Mouse (Mus musculus): ENCODE results near the gene Glrp1.
A peak's percentile ranks its signal among the peaks of the same experiment; 100 is the strongest.

Glrp1 gene

DNA sequence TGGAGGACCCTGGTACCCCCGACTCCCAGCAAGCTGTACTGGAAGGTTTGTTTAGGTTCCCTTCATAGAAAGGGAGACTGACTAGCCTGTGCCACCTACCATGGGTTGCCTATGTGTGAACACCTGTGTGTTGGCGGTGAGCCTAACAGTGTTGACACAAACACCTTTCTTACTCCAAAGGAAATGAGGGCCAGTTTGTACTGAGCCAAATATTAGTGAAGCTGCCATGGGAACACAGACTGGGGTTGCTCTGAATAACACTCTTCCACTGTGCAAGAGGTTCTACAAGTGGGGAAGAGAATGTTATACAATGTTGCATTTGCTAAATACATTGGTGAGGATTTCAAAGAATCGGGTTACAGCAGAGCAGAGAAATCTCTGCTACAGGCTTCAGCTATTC, 46.6 kb downstream of the Glrp1 start:
- no peak for DNase-seq (ENCODE audit: low read depth, low spot score)

DNA sequence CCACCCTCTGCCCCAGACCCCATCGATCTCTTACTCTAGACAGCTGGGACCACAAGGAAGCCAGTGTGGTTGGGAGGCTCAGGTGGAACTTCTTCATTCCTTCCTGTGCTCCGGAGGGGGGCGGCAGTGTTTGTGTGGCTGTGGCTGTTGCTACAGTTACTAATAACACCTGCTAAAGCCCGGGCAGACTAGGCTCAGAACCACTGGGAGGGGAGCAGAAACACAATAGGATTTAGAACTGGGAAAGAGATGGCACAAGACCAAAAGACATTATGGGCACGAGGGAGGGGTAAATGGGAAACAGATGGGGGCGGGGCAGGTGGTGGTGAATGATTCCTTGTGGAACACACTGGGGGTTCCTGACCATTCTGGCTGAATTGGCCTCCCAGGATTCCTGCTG, 47.4 kb downstream of the Glrp1 start:
- DNase-seq (ENCODE audit: low read depth, low spot score), result no peak

DNA sequence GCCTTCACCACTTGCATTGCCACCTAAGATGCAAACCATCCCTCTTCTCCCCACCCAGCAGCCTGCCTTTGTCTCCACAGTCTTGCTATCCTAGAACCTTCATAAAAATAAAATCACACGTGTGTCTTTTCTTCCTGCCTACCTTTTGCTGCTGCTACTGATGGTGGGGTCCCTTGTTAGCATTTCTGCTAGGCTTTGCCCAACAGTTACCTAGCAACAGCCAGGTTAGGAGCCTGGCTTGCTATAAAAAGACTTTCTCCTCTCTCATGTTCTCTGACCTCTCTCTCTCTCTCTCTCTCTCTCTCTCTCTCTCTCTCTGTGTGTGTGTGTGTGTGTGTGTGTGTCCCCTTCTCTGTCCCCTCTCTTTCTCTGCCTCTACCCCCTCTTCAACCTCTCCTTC, 48.8 kb downstream of the Glrp1 start:
- DNase-seq (ENCODE audit: low read depth, low spot score), result no peak

DNA sequence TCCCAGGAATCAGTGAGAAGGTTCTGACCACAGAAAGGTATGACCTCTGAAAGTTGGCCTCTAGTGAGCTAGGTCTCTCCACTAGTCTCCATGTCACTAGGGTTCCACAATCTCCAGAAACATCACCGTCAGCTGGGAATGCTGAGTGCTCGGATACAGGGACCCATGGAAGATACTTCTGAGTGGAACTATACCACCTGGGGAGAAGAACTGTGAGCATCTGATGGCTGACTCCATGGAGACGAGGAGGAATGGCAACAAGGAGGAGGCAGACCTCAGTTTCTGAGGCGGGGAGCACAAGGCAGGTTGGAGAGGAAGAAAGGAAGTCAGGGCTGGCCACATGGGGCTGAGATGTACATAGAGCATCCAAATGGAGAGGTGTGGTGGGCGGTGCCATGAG, 50.2 kb downstream of the Glrp1 start:
- no peak for DNase-seq (ENCODE audit: low read depth, low spot score)

DNA sequence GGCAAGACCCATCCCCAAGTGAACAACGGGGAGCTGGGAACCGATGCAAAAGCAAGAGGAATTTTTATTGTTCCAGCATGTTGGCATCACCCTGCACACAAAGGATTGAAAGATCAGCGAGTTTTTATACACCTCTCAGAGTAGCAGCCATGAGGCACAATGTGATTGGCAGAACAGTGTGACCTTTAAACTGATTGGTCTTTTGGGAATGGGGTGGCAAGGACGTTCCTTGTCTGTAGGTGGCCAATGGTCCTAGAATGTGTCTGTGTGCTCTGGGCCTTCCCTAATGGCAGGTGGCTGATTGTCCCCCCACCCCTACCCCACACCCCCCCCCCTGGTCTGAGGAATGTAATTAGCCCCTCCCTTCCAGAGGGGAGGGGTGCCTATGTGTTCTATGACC, 50.7 kb downstream of the Glrp1 start:
- DNase-seq (ENCODE audit: low read depth, low spot score), result no peak

DNA sequence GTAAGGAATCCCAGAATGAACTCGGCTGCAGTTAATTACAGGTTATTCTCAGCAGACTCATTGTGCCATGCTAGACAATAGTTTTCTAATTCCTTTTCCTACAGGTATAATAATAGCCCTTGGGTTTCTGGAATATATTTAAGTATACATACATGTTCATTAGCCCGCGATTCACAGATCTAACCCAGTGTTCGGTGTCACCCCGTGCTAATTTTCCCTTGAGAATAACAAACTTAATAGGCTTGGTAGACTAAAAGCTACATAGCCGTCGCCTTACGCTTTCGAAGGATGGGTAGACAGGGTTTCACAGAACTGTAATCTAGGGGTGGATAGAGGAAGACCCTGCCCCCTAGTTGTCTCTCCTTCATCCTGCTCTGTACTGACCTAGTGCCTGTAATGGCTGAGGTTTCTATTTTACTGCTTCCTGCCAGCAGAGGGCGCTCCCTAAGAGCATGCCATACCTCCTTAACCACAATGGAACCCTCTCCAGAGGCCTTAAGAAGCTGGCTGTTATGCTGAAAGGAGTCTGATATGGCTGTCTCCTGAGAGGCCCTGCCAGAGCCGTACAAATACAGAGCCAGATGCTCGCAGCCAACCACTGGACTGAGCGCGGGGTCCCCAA, 53.3 kb downstream of the Glrp1 start:
- peak; percentile 85 for DNase-seq (ENCODE audit: low read depth, low spot score)

DNA sequence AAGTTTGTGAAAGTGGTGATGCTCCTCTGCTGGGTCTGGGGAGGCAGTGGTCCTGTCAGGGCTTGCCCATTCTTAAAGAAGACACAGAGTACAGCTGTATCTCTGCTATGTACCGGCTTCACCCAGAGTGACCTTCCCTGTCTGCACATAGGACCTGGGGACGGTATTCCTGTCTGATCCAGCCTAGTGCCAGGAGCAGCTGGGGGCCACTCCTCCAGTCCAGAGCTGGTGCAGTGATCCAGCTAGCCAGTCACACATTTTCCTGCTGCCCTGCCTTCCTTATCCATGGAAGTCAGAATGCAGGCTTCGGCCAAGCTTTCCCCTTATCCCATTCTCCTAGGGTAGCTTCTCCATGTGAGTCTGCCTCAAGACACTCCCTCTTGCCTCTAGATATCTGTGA, 54.1 kb downstream of the Glrp1 start:
- DNase-seq (ENCODE audit: low read depth, low spot score), result no peak

DNA sequence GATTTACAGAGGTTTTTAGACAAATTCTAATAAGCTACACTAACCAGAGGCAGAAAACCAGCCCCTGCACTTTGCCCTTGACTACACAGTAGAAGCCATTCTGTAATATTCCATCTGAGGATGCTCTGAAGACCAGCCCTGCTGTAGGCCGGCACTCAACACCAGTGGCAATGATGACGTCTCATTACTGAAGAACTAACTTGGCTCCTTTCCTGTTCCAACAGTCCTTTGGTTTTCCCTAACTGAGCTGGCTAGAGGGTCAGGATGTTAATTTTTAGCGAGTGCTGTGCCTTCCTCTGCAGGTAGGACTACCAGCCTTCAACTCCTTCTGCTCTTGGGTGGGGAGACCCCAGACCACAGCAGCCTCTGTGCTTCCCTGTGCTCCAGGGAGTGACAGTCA, 55.2 kb downstream of the Glrp1 start:
- no peak for DNase-seq (ENCODE audit: low read depth, low spot score)

DNA sequence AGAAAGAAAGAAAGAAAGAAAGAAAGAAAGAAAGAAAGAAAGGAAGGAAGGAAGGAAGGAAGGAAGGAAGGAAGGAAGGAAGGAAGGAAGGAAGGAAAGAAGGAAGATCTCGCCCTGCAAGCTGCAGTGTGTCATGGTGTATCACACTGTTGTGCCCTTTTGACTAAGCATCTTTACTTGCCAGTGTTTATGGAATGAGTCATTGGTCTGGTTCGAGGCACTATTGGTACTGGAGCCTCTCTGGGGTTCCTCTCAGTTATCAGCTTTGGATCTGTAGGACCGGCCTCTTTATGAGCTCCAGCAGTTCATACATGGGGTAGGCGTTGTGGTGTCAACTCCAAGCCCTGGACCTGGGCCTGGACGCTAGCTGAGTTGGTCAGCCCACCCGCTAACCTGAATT, 57.7 kb downstream of the Glrp1 start:
- DNase-seq (ENCODE audit: low read depth, low spot score), result no peak

DNA sequence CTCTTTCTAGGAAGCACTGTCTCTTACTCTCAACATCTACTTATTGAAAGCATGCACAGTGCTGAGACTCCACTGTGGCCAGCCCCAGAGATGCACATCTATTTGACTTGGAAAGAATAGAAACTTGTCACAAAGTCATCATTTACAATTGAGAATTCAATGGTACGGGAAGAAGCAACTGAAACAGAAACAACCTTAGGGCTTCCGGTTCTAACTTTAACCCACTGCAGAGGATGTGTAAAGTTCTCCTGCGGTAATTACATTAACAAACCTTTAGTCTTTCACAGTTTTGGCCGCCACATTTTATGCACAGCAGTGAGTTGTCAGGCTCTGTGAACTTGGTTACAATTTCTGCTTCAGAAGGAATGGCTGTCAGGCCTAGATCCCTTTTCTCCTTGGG, 59.2 kb downstream of the Glrp1 start:
- DNase-seq (ENCODE audit: low read depth, low spot score), result no peak

Data from mesoderm, embryonic 11.5 days (tissue).